8 mouse cellular contexts compared by ENCODE assay signal in genomic region chr2:71212360-71212726, GRCm38 (mm10). TPM values are rescaled to one million over a fixed set of nuclear protein-coding genes. Genes with fewer than 3 reads are reported as not detected.
DNase-seq lines count a peak whose midpoint lies in the region; ATAC-seq and TF ChIP-seq lines count a peak whose summit lies in the region.

No protein-coding gene starts in this region.

- H3K4me1 ChIP-seq in lung, embryonic 14.5 days (ENCODE audit: insufficient read depth), result no peaks in the 10 kb centered on the region
- H3K4me1 ChIP-seq in embryonic facial prominence, embryonic 12.5 days, result peaks cover 10% of the 10 kb centered on the region
- H3K4me1 ChIP-seq in intestine, embryonic 16.5 days (ENCODE audit: control insufficient read depth, insufficient read depth, low read length), result no peaks in the 10 kb centered on the region
- H3K4me1 ChIP-seq in neural tube, embryonic 14.5 days (ENCODE audit: control insufficient read depth, insufficient read depth, low read length), result peaks cover 4% of the 10 kb centered on the region

- TF ChIP-seq CTCF in lung, embryonic 14.5 days (IDR thresholded peaks at IDR 0.05; ENCODE audit: low read depth), result no peak

- intact Hi-C loops in left cerebral cortex, postnatal 10 days (cut with DNase I), result no loop called here

- H3K4me2 ChIP-seq in lung, embryonic 14.5 days, result peak overlapping the region; percentile 57
- peak overlapping the region; percentile 58 for H3K4me2 ChIP-seq in embryonic facial prominence, embryonic 12.5 days (replicated peaks)
- peak overlapping the region; percentile 58 for H3K4me2 ChIP-seq in intestine, embryonic 16.5 days (ENCODE audit: low read depth, low read length)
- H3K4me2 ChIP-seq in neural tube, embryonic 14.5 days (ENCODE audit: low read depth, low read length), result peak overlapping the region; percentile 60

- H3K36me3 ChIP-seq in lung, embryonic 14.5 days (ENCODE audit: insufficient read depth), result peaks cover 11% of the 10 kb centered on the region
- H3K36me3 ChIP-seq in embryonic facial prominence, embryonic 12.5 days, result peaks cover 12% of the 10 kb centered on the region; the same call in 1 of the 2 replicates
- no peaks in the 10 kb centered on the region for H3K36me3 ChIP-seq in intestine, embryonic 16.5 days (ENCODE audit: control insufficient read depth, insufficient read depth, low read length)
- no peaks in the 10 kb centered on the region for H3K36me3 ChIP-seq in neural tube, embryonic 14.5 days (ENCODE audit: control insufficient read depth, insufficient read depth, low read length)

- no peaks in the 10 kb centered on the region for H3K27me3 ChIP-seq in lung, embryonic 14.5 days (ENCODE audit: insufficient read depth, low read length)
- no peaks in the 10 kb centered on the region for H3K27me3 ChIP-seq in embryonic facial prominence, embryonic 12.5 days
- H3K27me3 ChIP-seq in intestine, embryonic 16.5 days (replicated peaks; ENCODE audit: control insufficient read depth, insufficient read depth, low read length), result no peaks in the 10 kb centered on the region
- no peaks in the 10 kb centered on the region for H3K27me3 ChIP-seq in neural tube, embryonic 14.5 days (ENCODE audit: control insufficient read depth, insufficient read depth, low read length)

- H3K9ac ChIP-seq in lung, embryonic 14.5 days, result peak overlapping the region; percentile 95
- H3K9ac ChIP-seq in embryonic facial prominence, embryonic 12.5 days, result peak overlapping the region; percentile 90
- peak overlapping the region; percentile 93 for H3K9ac ChIP-seq in intestine, embryonic 16.5 days (ENCODE audit: low read depth, low read length)
- H3K9ac ChIP-seq in neural tube, embryonic 14.5 days (replicated peaks; ENCODE audit: low read depth, low read length), result peak overlapping the region; percentile 99

- H3K4me3 ChIP-seq in lung, embryonic 14.5 days (ENCODE audit: low read depth, low read length), result peak overlapping the region; percentile 94
- peak overlapping the region; percentile 87 for H3K4me3 ChIP-seq in embryonic facial prominence, embryonic 12.5 days
- H3K4me3 ChIP-seq in intestine, embryonic 16.5 days (ENCODE audit: low read length), result peak overlapping the region; percentile 99
- H3K4me3 ChIP-seq in neural tube, embryonic 14.5 days (ENCODE audit: low read depth, low read length), result peak overlapping the region; percentile 95

- DNase-seq in lung, embryonic 14.5 days, result peak; percentile 17
- DNase-seq in lung, postnatal 36 days, result no peak
- no peak for DNase-seq in urinary bladder, postnatal 4 days (ENCODE audit: low spot score in 2 of 2)
- no peak for DNase-seq in left cerebral cortex, postnatal 10 days (ENCODE audit: extremely low spot score in 1 of 2, low spot score in 2 of 2)
- DNase-seq in lung, postnatal 25 days (ENCODE audit: low spot score), result no peak

- no peak for ATAC-seq in lung, embryonic 14.5 days (ENCODE audit: insufficient read depth)
- ATAC-seq in embryonic facial prominence, embryonic 12.5 days (ENCODE audit: insufficient number of reproducible peaks, insufficient read depth, low FRiP score, low TSS enrichment), result no peak; the same call in 1 of the 2 replicates
- ATAC-seq in intestine, embryonic 16.5 days, result peak; percentile 10; the same call in 1 of the 2 replicates
- no peak; the same call in 1 of the 2 replicates for ATAC-seq in neural tube, embryonic 14.5 days (ENCODE audit: low read depth)

- WGBS in lung, embryonic 14.5 days, result under 1% methylated on average over 6 of the region's 6 CpGs
- WGBS in embryonic facial prominence, embryonic 12.5 days, result under 1% methylated on average over 6 of the region's 6 CpGs
- WGBS in intestine, embryonic 16.5 days, result under 1% methylated on average over 6 of the region's 6 CpGs
- WGBS in neural tube, embryonic 14.5 days, result under 1% methylated on average over 6 of the region's 6 CpGs

- peak overlapping the region; percentile 88 for H3K27ac ChIP-seq in lung, embryonic 14.5 days (ENCODE audit: low read depth)
- H3K27ac ChIP-seq in embryonic facial prominence, embryonic 12.5 days, result peak overlapping the region; percentile 83; the same call in 1 of the 2 replicates
- H3K27ac ChIP-seq in intestine, embryonic 16.5 days (ENCODE audit: low read length), result peak overlapping the region; percentile 86
- H3K27ac ChIP-seq in neural tube, embryonic 14.5 days (ENCODE audit: low read depth, low read length), result peak overlapping the region; percentile 86; the same call in 1 of the 2 replicates

- H3K9me3 ChIP-seq in lung, embryonic 14.5 days (ENCODE audit: low read depth, low read length), result no peaks in the 10 kb centered on the region
- no peaks in the 10 kb centered on the region for H3K9me3 ChIP-seq in embryonic facial prominence, embryonic 12.5 days
- H3K9me3 ChIP-seq in intestine, embryonic 16.5 days (ENCODE audit: control insufficient read depth, low read length), result no peaks in the 10 kb centered on the region
- H3K9me3 ChIP-seq in neural tube, embryonic 14.5 days (ENCODE audit: control insufficient read depth, low read length), result no peaks in the 10 kb centered on the region

RNA-seq across cellular contexts. Expression of gene Dync1i2, which starts 0.8 kb away (rescaled TPM):
- polyA plus RNA-seq in lung, embryonic 14.5 days (2014; fragmentation: Nextera tagmentation; extraction: Ambion mirVana), result 110 and 112 TPM in 2 replicates
- polyA plus RNA-seq in embryonic facial prominence, embryonic 12.5 days (2016; fragmentation: Nextera tagmentation; extraction: Ambion mirVana), result 117 and 118 TPM in 2 replicates
- 69.3 and 71.0 TPM in 2 replicates for polyA plus RNA-seq in intestine, embryonic 16.5 days (2015; fragmentation: Nextera tagmentation; extraction: Ambion mirVana)
- polyA plus RNA-seq in neural tube, embryonic 14.5 days (2014; fragmentation: Nextera tagmentation; extraction: Ambion mirVana), result 229 and 268 TPM in 2 replicates
- total RNA-seq in left cerebral cortex, postnatal 10 days (2021), result 100 to 1,000 TPM; 179 to 183 TPM
